Comparison of ENCODE assay signal across 29 mouse cellular contexts in the genomic region with DNA sequence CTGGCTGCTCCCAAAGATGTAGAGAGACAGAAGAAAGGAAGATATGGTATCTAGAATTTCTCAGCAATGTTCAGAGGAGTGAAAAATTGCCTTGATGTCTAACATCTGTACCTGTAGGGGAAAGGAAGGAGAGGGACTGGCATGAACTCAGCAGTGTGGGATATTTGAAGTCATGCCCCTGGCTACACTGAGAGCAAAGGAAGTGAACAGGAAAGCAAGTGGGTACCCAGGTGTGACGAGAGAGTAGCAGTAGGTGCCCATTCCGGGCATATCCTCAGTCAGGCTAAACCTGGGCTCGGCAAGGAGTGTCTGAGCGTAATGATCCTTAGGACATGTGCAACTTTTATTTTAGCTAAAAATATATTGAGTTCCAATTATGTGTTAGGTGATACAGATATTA.
DNase-seq lines count a peak whose midpoint lies in the region; ATAC-seq lines count a peak whose summit lies in the region.
"Had no signal": no experiment of that assay in that cellular context is flagged by ENCODE, and none has a peak within 500 bp of the region (broad histone marks: within the 10 kb centered on the region; RNA-seq: fewer than 3 reads in every experiment).

No protein-coding gene starts in this region.

- no peak overlapping the region for H3K27ac ChIP-seq in kidney, embryonic 15.5 days
- no peak overlapping the region for H3K27ac ChIP-seq in forebrain, embryonic 10.5 days
- H3K27ac ChIP-seq: embryonic facial prominence, embryonic 13.5 days; forebrain, embryonic 12.5 days; heart, embryonic 15.5 days; kidney, postnatal 0 days; liver, embryonic 14.5 days; neural tube, embryonic 12.5 days had no signal

- H3K9ac ChIP-seq in kidney, embryonic 15.5 days: no peak overlapping the region
- H3K9ac ChIP-seq: embryonic facial prominence, embryonic 13.5 days; forebrain, embryonic 12.5 days; forebrain, postnatal 0 days; heart, embryonic 15.5 days; liver, embryonic 14.5 days; neural tube, embryonic 12.5 days had no signal

- H3K27me3 ChIP-seq in kidney, embryonic 15.5 days: no peaks in the 10 kb centered on the region
- no peaks in the 10 kb centered on the region for H3K27me3 ChIP-seq in forebrain, embryonic 10.5 days (ENCODE audit: poor library complexity, severe bottlenecking)
- H3K27me3 ChIP-seq: embryonic facial prominence, embryonic 13.5 days; forebrain, embryonic 12.5 days; heart, embryonic 15.5 days; neural tube, embryonic 12.5 days had no signal

- peak; percentile 62 for ATAC-seq in kidney, embryonic 15.5 days (replicated peaks; ENCODE audit: low FRiP score)
- ATAC-seq: forebrain, postnatal 0 days; hindbrain, embryonic 16.5 days; midbrain, embryonic 16.5 days had no signal

- no peak for DNase-seq in kidney, postnatal 25 days
- peak; percentile 16 for DNase-seq in T-cell, adult 2 months (ENCODE audit: low spot score)
- peak; percentile 9 to 47 for DNase-seq in thymus, adult 18-20 months
- DNase-seq in thymus, postnatal 25 days: peak; percentile 45
- DNase-seq in forebrain, embryonic 10.5 days (ENCODE audit: extremely low spot score, low spot score): no peak
- DNase-seq in embryo, embryonic 11 days: no peak
- no peak for DNase-seq in cerebellum, postnatal 36 days
- DNase-seq: adrenal gland, adult 8-10 months; cerebellum, adult 11 months; cerebellum, adult 9-10 months; forebrain, postnatal 0 days; gastrocnemius, postnatal 10 days; kidney, adult 11 months; layer of hippocampus, adult 9-11 months; liver; lung, adult 2 months; lung, postnatal 14 days; right cerebral cortex, adult 18-20 months; spleen, adult 18-20 months had no signal

- no peak overlapping the region for H3K4me3 ChIP-seq in kidney, embryonic 15.5 days (replicated peaks)
- H3K4me3 ChIP-seq in forebrain, embryonic 10.5 days: no peak overlapping the region
- H3K4me3 ChIP-seq: embryonic facial prominence, embryonic 13.5 days; forebrain, embryonic 12.5 days; heart, embryonic 15.5 days; neural tube, embryonic 12.5 days had no signal

- H3K4me2 ChIP-seq in kidney, embryonic 15.5 days: no peak overlapping the region
- H3K4me2 ChIP-seq: embryonic facial prominence, embryonic 13.5 days; forebrain, embryonic 12.5 days; heart, embryonic 15.5 days; midbrain, embryonic 11.5 days; neural tube, embryonic 12.5 days had no signal

- 71% methylated on average over 4 of the region's 4 CpGs for WGBS in kidney, embryonic 15.5 days
- 90% methylated on average over 4 of the region's 4 CpGs for WGBS in forebrain, embryonic 10.5 days

- H3K9me3 ChIP-seq in kidney, embryonic 15.5 days (replicated peaks): no peaks in the 10 kb centered on the region
- H3K9me3 ChIP-seq in forebrain, embryonic 10.5 days: no peaks in the 10 kb centered on the region
- H3K9me3 ChIP-seq: embryonic facial prominence, embryonic 13.5 days; forebrain, embryonic 12.5 days; heart, embryonic 15.5 days; neural tube, embryonic 12.5 days had no signal

- no peaks in the 10 kb centered on the region for H3K36me3 ChIP-seq in kidney, embryonic 15.5 days
- H3K36me3 ChIP-seq in forebrain, embryonic 10.5 days (replicated peaks): no peaks in the 10 kb centered on the region
- H3K36me3 ChIP-seq: embryonic facial prominence, embryonic 13.5 days; forebrain, embryonic 12.5 days; heart, embryonic 15.5 days; neural tube, embryonic 12.5 days had no signal

- no peaks in the 10 kb centered on the region for H3K4me1 ChIP-seq in kidney, embryonic 15.5 days
- peaks cover 8% of the 10 kb centered on the region; the same call in 1 of the 2 replicates for H3K4me1 ChIP-seq in forebrain, embryonic 10.5 days
- H3K4me1 ChIP-seq: embryonic facial prominence, embryonic 13.5 days; heart, embryonic 15.5 days; neural tube, embryonic 12.5 days had no signal

Comparison
In these comparisons a context has a peak if more than half of its experiments do, and no peak if none do; other contexts are left out.
1. DNase-seq: peak in T-cell, adult 2 months (single experiment), thymus, adult 18-20 months (2 of 2) and thymus, postnatal 25 days (single experiment); none in kidney, postnatal 25 days (0 of 2), forebrain, embryonic 10.5 days (single experiment), embryo, embryonic 11 days (single experiment) and cerebellum, postnatal 36 days (0 of 2).